Mouse (Mus musculus) left cerebral cortex, adult 18-20 months (tissue): ENCODE measurements around the gene Mrgpra3. TPM values are rescaled to one million over a fixed set of nuclear protein-coding genes. Genes with fewer than 3 reads are reported as not detected.

ENCODE experiments used
- DNase-seq, 2 experiments: peaks; one replicate each; pipeline ENCODE4 v3.0.0; 2021 to 2022; ENCODE audit warnings: low spot score in 2 of 2, mixed read lengths in 1 of 2
- long read RNA-seq, 2 experiments: library from polyadenylated mRNA; stranded (forward); transcript quantifications; one replicate each; pipeline ENCODE4 v2.0.0; 2021
- total RNA-seq, 2 experiments: library from RNA; stranded (reverse); gene quantifications; 2 replicates each; pipeline ENCODE4 v1.2.3; 2021

Mrgpra3 gene
- not detected for total RNA-seq
- long read RNA-seq, experiment 1, result 0 reads
- long read RNA-seq, experiment 2, result 0 reads

DNA sequence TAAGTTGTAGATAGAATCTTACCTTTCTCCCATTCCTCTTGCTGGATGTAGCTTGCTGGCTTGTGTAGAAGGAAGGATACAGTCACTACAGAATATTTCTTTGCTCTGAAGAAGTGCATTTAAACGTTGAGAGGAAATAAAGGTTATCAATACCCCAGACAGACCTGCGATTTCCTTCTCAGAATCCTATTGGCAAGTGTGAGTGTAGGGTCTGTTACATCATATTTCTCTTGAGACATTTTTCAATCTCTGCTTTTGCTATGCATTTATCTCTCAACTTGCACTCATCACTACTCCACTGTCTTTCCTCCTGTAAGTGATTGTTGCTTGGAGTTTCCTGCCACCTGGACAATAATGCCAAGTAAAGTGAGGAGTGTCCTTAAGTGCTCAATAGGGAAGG is at the start of gene Mrgpra3:
Gene Mrgpra3 (minus strand): TSS at position 101 of the 400 bp plus-strand sequence.
- no peak for DNase-seq

Other genes starting within 250 kb of the Mrgpra3 start
- not detected for gene Mrgpra1, start 247.1 kb downstream of the Mrgpra3 start, total RNA-seq
- gene Mrgpra2a, start 149.2 kb downstream of the Mrgpra3 start, total RNA-seq, result not detected
- not detected for gene Mrgpra2b, start 72.5 kb downstream of the Mrgpra3 start, total RNA-seq